Comparison of ENCODE assay signal across 29 mouse cellular contexts in the genomic region with DNA sequence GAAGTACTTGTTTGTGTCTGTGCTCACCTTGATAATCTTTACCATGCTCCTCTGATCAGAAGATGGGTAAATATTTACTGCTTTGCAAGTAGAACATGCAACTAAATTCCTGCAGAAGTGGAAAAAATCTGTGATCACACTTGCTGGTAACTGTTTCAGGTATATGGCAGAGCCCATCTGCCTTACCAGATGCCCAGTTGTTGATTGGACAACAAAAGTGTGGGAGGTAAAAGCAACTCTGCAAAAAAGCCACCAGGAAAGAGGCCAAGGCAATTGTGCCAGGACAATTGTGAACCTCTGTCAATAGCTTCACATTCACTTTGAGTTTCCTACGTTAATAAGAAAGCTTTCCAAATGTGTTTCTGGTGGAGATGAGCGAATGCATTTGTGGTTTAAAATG.
A peak's percentile ranks its signal among the peaks of the same experiment; 100 is the strongest.
DNase-seq lines count a peak whose midpoint lies in the region; ATAC-seq and TF ChIP-seq lines count a peak whose summit lies in the region.
"Had no signal": no experiment of that assay in that cellular context is flagged by ENCODE, and none has a peak within 500 bp of the region (broad histone marks: within the 10 kb centered on the region; RNA-seq: fewer than 3 reads in every experiment).

No protein-coding gene starts in this region.

- no peak overlapping the region for H3K4me3 ChIP-seq in layer of hippocampus, adult 2 months
- H3K4me3 ChIP-seq in hindbrain, embryonic 11.5 days (ENCODE audit: low read depth, low read length), result no peak overlapping the region
- H3K4me3 ChIP-seq: embryonic facial prominence, embryonic 10.5 days; forebrain, embryonic 15.5 days; heart, embryonic 15.5 days; limb, embryonic 15.5 days; lung, embryonic 15.5 days; midbrain, embryonic 15.5 days; neural tube, embryonic 13.5 days; stomach, embryonic 15.5 days had no signal

- H3K27me3 ChIP-seq in hindbrain, embryonic 11.5 days (ENCODE audit: control insufficient read depth, insufficient read depth, low read length), result no peaks in the 10 kb centered on the region
- H3K27me3 ChIP-seq: forebrain, embryonic 15.5 days; heart, embryonic 15.5 days; limb, embryonic 15.5 days; lung, embryonic 15.5 days; midbrain, embryonic 15.5 days; neural tube, embryonic 13.5 days; stomach, embryonic 15.5 days had no signal

- H3K27ac ChIP-seq in layer of hippocampus, adult 2 months, result no peak overlapping the region
- H3K27ac ChIP-seq in hindbrain, embryonic 11.5 days (ENCODE audit: low read depth, low read length), result no peak overlapping the region
- H3K27ac ChIP-seq: embryonic facial prominence, embryonic 10.5 days; forebrain, embryonic 15.5 days; heart, embryonic 15.5 days; hindbrain, embryonic 14.5 days; kidney, postnatal 0 days; limb, embryonic 15.5 days; liver, embryonic 14.5 days; lung, embryonic 15.5 days; midbrain, embryonic 15.5 days; neural tube, embryonic 13.5 days; stomach, embryonic 15.5 days had no signal

- no peaks in the 10 kb centered on the region for H3K9me3 ChIP-seq in hindbrain, embryonic 11.5 days (ENCODE audit: control insufficient read depth, low read length)
- H3K9me3 ChIP-seq: embryonic facial prominence, embryonic 10.5 days; forebrain, embryonic 15.5 days; heart, embryonic 15.5 days; limb, embryonic 15.5 days; lung, embryonic 15.5 days; midbrain, embryonic 15.5 days; neural tube, embryonic 13.5 days; stomach, embryonic 15.5 days had no signal

- 84% methylated on average over 2 of the region's 2 CpGs for WGBS in hindbrain, embryonic 11.5 days

- no peaks in the 10 kb centered on the region for H3K4me1 ChIP-seq in hindbrain, embryonic 11.5 days (replicated peaks; ENCODE audit: control insufficient read depth, insufficient read depth, low read length)
- H3K4me1 ChIP-seq: embryonic facial prominence, embryonic 10.5 days; forebrain, embryonic 15.5 days; heart, embryonic 15.5 days; limb, embryonic 15.5 days; lung, embryonic 15.5 days; midbrain, embryonic 15.5 days; neural tube, embryonic 13.5 days; stomach, embryonic 15.5 days had no signal

- TF ChIP-seq CTCF in layer of hippocampus, adult 2 months (conservative IDR thresholded peaks at IDR 0.05), result no peak

- DNase-seq in cerebellum, postnatal 4 days (ENCODE audit: low spot score in 2 of 2), result no peak
- DNase-seq in cerebellum, adult 9-11 months, result peak; percentile 76
- peak; percentile 11 to 25 for DNase-seq in layer of hippocampus, adult 2 months (ENCODE audit: low spot score in 2 of 2)
- no peak for DNase-seq in frontal cortex, postnatal 25 days (ENCODE audit: low spot score in 2 of 2)
- DNase-seq in embryo, embryonic 10 days (ENCODE audit: low spot score), result no peak
- DNase-seq in ovary, postnatal 14 days (ENCODE audit: low spot score), result no peak
- DNase-seq in hindbrain, embryonic 11.5 days (ENCODE audit: low spot score), result no peak
- DNase-seq: adrenal gland, postnatal 10 days; gastrocnemius, postnatal 36 days; heart, postnatal 36 days; kidney, adult 2 months; left cerebral cortex, postnatal 4 days; lung, postnatal 4 days; right cerebral cortex, postnatal 4 days; thymus, adult 2 months had no signal

- no peak overlapping the region for H3K4me2 ChIP-seq in hindbrain, embryonic 11.5 days (replicated peaks; ENCODE audit: low read depth, low read length)
- H3K4me2 ChIP-seq: forebrain, embryonic 15.5 days; heart, embryonic 15.5 days; hindbrain, embryonic 14.5 days; limb, embryonic 15.5 days; lung, embryonic 15.5 days; midbrain, embryonic 15.5 days; neural tube, embryonic 13.5 days; stomach, embryonic 15.5 days had no signal

- 0 out of 2 replicates have a peak, but pooled peaks have one; percentile 12 for ATAC-seq in cerebellum, adult (ENCODE audit: insufficient number of reproducible peaks, low FRiP score, low TSS enrichment)
- ATAC-seq in hindbrain, embryonic 11.5 days (ENCODE audit: low FRiP score), result no peak
- ATAC-seq: activated CD4-positive, CD25-positive, alpha-beta regulatory T cell, adult 4 months; forebrain, embryonic 15.5 days; inflammation-experienced regulatory T-cells, adult 6 months; midbrain, embryonic 15.5 days had no signal

- H3K36me3 ChIP-seq in hindbrain, embryonic 11.5 days (ENCODE audit: control insufficient read depth, insufficient read depth, low read length), result no peaks in the 10 kb centered on the region
- H3K36me3 ChIP-seq: embryonic facial prominence, embryonic 10.5 days; forebrain, embryonic 15.5 days; heart, embryonic 15.5 days; limb, embryonic 15.5 days; lung, embryonic 15.5 days; midbrain, embryonic 15.5 days; neural tube, embryonic 13.5 days; stomach, embryonic 15.5 days had no signal

- H3K9ac ChIP-seq in hindbrain, embryonic 11.5 days (ENCODE audit: low read depth, low read length), result no peak overlapping the region
- H3K9ac ChIP-seq: forebrain, embryonic 15.5 days; heart, embryonic 15.5 days; hindbrain, embryonic 14.5 days; limb, embryonic 15.5 days; liver, embryonic 14.5 days; lung, embryonic 15.5 days; midbrain, embryonic 15.5 days; neural tube, embryonic 13.5 days; stomach, embryonic 15.5 days had no signal

Comparison
In these comparisons a context has a peak if more than half of its experiments do, and no peak if none do; other contexts are left out.
1. DNase-seq: peak in cerebellum, adult 9-11 months (single experiment) and layer of hippocampus, adult 2 months (2 of 2); none in cerebellum, postnatal 4 days (0 of 2), frontal cortex, postnatal 25 days (0 of 2), embryo, embryonic 10 days (single experiment), ovary, postnatal 14 days (single experiment) and hindbrain, embryonic 11.5 days (single experiment).